In the genomic region with DNA sequence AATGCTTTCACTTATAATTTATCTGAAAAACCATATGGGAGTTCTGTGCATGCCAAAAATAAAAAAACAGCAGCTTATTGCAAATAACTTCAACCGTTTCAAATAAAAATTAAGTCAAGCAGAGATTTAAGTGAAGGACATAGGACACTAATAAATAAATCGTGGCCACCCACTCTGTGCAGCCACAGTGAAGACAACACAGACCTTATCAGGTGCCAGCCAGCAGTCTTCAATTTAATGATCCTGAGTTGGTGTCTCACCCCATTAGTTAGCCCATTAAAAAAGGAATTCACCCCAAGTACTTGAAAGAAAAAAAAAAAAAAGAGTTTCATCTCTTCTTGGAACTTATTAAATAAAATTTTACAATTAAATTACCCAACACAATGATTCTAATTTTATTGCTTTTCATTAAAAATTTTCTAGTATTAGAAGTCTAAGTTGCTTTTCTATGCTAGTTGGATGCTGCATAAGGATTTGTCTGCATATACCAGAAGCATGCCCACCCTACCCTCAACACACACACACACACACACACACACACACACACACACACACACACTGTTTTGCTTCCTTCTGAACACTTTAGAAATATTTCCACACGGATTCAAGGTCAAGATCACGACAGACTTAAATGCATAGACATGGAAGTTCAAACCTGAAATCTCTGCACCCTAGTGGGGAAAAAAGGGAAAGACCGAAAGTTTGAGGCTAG, we compare ENCODE assay signal across 24 mouse cellular contexts.
DNase-seq lines count a peak whose midpoint lies in the region; ATAC-seq lines count a peak whose summit lies in the region.
"Had no signal": no experiment of that assay in that cellular context is flagged by ENCODE, and none has a peak within 500 bp of the region (broad histone marks: within the 10 kb centered on the region; RNA-seq: fewer than 3 reads in every experiment).

No protein-coding gene starts in this region.

- no peak overlapping the region for H3K9ac ChIP-seq in kidney, embryonic 15.5 days
- H3K9ac ChIP-seq: forebrain, embryonic 12.5 days; intestine, embryonic 15.5 days; limb, embryonic 13.5 days; midbrain, embryonic 12.5 days had no signal

- 46% methylated on average over 5 of the region's 5 CpGs for WGBS in kidney, embryonic 15.5 days

- H3K36me3 ChIP-seq in kidney, embryonic 15.5 days, result no peaks in the 10 kb centered on the region
- H3K36me3 ChIP-seq: forebrain, embryonic 12.5 days; G1E; intestine, embryonic 15.5 days; limb, embryonic 13.5 days; midbrain, embryonic 12.5 days had no signal

- no peaks in the 10 kb centered on the region for H3K27me3 ChIP-seq in kidney, embryonic 15.5 days
- H3K27me3 ChIP-seq: CH12.LX; forebrain, embryonic 12.5 days; intestine, embryonic 15.5 days; limb, embryonic 13.5 days; megakaryocyte, embryonic 14.5 days; midbrain, embryonic 12.5 days had no signal

- H3K4me2 ChIP-seq in kidney, embryonic 15.5 days, result no peak overlapping the region
- H3K4me2 ChIP-seq: forebrain, embryonic 12.5 days; intestine, embryonic 15.5 days; limb, embryonic 13.5 days; liver, embryonic 11.5 days; midbrain, embryonic 12.5 days had no signal

- 0 out of 2 replicates have a peak overlapping the region, but pooled peaks have one; percentile 45 for H3K27ac ChIP-seq in kidney, embryonic 15.5 days
- H3K27ac ChIP-seq: forebrain, embryonic 12.5 days; intestine, embryonic 15.5 days; limb, embryonic 13.5 days; midbrain, embryonic 12.5 days had no signal

- no peak overlapping the region for H3K4me3 ChIP-seq in kidney, embryonic 15.5 days (replicated peaks)
- H3K4me3 ChIP-seq: erythroblast, embryonic 14.5 days; forebrain, embryonic 12.5 days; intestine, embryonic 15.5 days; limb, embryonic 13.5 days; megakaryocyte, embryonic 14.5 days; midbrain, embryonic 12.5 days had no signal

- peak; percentile 94 for ATAC-seq in kidney, embryonic 15.5 days (replicated peaks; ENCODE audit: low FRiP score)
- ATAC-seq: hindbrain, embryonic 16.5 days; intestine, embryonic 15.5 days had no signal

- no peaks in the 10 kb centered on the region for H3K9me3 ChIP-seq in kidney, embryonic 15.5 days (replicated peaks)
- H3K9me3 ChIP-seq: forebrain, embryonic 12.5 days; intestine, embryonic 15.5 days; limb, embryonic 13.5 days; midbrain, embryonic 12.5 days had no signal

- DNase-seq in kidney, adult 8-10 months, result no peak
- DNase-seq in kidney, postnatal 4 days, result peak; percentile 11 to 25
- no peak for DNase-seq in kidney, postnatal 25 days
- DNase-seq in ES-CJ7 (ENCODE audit: low read depth, low spot score) (peak; percentile 16), ZHBTc4 (ENCODE audit: low read depth, low spot score) (peak; percentile 10)
- DNase-seq: adrenal gland, postnatal 25 days; cerebellum, adult 11-12 months; cerebellum, adult 9-11 months; embryo, embryonic 11 days; gastrocnemius, postnatal 10 days; heart, postnatal 14 days; lung, postnatal 4 days; right cerebral cortex, postnatal 14 days had no signal

- H3K4me1 ChIP-seq in kidney, embryonic 15.5 days, result no peaks in the 10 kb centered on the region
- H3K4me1 ChIP-seq: forebrain, embryonic 12.5 days; intestine, embryonic 15.5 days; limb, embryonic 13.5 days; megakaryocyte, embryonic 14.5 days had no signal

Comparison
In these comparisons a context has a peak if more than half of its experiments do, and no peak if none do; other contexts are left out.
1. DNase-seq: peak in kidney, postnatal 4 days (2 of 2), ES-CJ7 (single experiment) and ZHBTc4 (single experiment); none in kidney, adult 8-10 months (0 of 2) and kidney, postnatal 25 days (0 of 2).